Mouse (Mus musculus): ENCODE results near the gene Nectin2.
"Not testable (repeated sequence)": the region's sequence is repeated elsewhere in the genome, so short reads cannot be mapped to it uniquely, and the experiment has no call there.

Gene Nectin2

DNA sequence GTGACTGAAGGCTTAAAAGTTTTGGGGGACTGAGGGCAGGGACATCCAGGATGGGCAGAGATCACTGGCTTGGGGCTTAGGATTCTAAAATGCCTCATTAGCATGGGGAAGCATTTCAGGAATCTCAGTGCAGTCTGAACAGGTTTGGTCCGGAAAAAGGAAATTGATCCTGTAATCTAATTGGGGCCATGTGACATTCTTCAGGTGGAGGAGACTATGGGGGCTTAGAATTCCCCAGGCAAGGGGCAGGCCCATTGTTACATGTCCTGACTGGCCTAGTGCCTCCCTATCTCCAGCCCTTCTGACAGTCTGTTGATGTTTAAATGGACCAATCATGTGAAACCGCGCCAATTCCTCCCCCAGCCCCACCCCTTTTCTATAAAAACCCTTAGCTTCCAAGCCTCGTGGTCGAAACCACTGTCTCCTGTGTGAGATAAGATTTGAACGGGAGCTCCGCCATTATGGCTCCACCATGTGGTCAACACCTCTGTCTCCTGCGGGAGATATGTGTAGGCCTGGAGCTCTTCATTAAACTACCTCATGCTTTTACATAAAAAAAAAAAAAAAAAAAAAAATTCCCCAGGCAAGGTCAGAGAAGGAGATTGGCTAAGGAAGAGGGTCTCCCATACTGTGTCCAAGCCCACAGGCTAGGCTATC, 63.2 kb downstream of the Nectin2 start:
- DNase-seq (ENCODE audit: extremely low spot score): not testable (repeated sequence)

GRCm38 (mm10) chr7:19686521-19686920, 63.8 kb downstream of the Nectin2 start:
- no peak for DNase-seq (ENCODE audit: extremely low spot score)

DNA sequence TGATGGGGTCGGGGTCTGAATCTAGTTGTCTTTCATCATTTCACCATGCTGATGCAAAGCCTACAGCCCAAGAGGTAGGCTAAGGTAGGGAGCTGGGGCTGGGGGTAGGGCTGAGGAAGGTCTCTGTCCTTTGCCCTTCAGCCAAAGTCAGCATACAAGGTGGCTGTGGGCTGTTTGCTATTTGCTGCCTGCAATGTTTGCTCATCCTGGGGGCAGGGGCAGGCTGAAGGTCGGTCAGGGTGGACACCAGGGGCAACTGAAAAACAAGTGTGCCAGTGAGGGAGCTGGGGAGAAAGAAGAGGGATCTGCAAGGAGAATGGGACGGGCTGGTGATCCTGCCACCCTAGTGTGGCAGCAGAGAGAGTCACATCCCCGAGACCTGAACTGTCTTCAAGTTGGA, 64.9 kb downstream of the Nectin2 start:
- no peak for DNase-seq (ENCODE audit: extremely low spot score)

DNA sequence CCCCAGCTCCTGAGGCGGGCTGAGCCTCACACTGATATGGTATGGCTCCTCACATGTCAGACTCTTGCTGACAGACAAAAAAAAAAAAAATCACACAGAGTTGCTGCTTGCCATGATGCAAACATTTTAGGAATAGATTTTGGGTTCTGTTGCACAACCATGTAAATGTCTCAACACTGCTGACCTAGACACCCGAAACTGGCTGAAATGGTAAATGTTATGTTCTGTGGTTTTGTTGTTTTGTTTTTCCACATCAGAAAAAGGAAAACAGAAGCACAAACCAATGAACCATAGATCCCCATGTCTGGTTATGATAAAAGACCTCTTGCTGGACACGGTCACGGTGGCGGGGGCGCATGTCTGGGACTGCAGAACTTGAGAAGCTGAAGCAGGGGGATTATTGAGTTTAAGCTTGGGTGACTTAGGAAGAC, 66.5 kb downstream of the Nectin2 start:
- DNase-seq (ENCODE audit: extremely low spot score): no peak

GRCm38 (mm10) chr7:19682979-19683378, 67.3 kb downstream of the Nectin2 start:
- no peak for DNase-seq (ENCODE audit: extremely low spot score)

DNA sequence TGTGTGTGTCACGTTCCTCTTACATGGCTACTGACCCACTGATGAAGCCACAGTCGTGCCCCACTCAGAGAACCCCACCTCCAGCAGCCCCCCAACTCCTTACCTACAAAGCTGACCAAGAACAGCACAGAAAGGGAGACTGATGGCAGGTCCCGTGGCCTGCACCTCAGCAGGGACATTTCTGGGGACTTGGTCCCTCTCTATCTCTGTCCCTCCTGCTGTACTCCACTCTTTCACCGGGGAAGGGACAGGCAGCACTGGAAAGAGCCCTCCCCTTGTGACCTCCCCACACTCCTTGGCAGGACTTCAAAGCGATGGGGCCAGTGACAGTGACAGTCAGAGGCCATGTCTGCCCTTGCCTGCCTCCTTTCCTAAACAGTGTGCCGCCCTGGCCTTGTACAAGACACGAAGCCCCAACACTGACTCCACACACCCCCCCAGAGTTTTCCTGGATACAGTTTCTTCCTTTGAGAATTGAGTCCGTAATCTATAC, 69.0 kb downstream of the Nectin2 start, which contains the start of the genes Gm44805 and Apoc4:
Gm44805 (minus strand) TSS at position 222 of the 493 bp plus-strand sequence.
Apoc4 (minus strand) TSS at position 278 of the 493 bp plus-strand sequence.
- DNase-seq (ENCODE audit: extremely low spot score): no peak

GRCm38 (mm10) chr7:19680702-19681101, 69.6 kb downstream of the Nectin2 start:
- no peak for DNase-seq (ENCODE audit: extremely low spot score)

GRCm38 (mm10) chr7:19678901-19679300, 71.4 kb downstream of the Nectin2 start:
- no peak for DNase-seq (ENCODE audit: extremely low spot score)

DNA sequence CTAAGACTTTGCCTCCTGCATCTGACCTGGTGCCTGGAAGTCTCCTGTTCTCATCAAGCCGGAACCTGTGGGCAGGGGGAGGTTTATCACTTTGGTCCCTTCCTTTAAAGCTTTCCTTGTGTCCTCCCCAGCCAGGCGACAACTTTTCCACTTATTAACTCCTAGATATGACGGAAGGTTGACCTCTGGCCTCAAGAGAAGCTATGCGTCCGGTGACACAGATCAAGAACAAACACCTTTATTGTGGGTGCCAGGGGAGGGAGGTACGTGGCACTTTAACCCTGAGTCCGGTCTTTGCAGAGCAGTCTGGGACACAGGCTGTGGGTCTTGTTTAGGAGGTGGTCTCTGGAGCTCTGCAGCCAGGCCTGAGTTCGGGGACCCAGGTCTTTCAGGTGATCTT, 72.4 kb downstream of the Nectin2 start, which contains the start of gene Apoc2:
Apoc2 (minus strand) TSS at position 70 of the 400 bp plus-strand sequence.
- DNase-seq (ENCODE audit: extremely low spot score): no peak

- no peak for DNase-seq (ENCODE audit: extremely low spot score)
These were observed 73.6 kb downstream of the Nectin2 start for GRCm38 (mm10) chr7:19676662-19677061.

DNA sequence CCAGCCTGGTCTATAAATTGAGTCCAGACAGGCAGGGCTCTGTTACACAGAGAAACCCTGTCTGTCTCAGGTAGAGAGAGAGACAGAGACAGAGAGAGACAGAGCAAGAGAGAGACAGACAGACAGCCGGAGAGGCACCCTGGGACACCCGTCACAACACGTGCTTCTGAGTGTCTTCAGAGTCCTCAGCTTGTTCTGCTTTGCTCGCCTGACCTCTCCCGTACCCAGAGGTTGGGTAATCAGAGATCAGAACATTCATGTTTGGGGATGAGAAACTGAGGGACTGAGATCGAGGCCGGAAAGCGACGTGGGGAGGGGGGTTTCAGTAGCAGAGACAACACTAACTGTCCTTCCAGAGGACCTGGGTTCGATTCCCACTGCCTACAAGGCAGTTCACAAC, 74.5 kb downstream of the Nectin2 start:
- no peak for DNase-seq (ENCODE audit: extremely low spot score)

GRCm38 (mm10) chr7:19673083-19673699, 77.1 kb downstream of the Nectin2 start:
- DNase-seq (ENCODE audit: extremely low spot score): no peak

DNA sequence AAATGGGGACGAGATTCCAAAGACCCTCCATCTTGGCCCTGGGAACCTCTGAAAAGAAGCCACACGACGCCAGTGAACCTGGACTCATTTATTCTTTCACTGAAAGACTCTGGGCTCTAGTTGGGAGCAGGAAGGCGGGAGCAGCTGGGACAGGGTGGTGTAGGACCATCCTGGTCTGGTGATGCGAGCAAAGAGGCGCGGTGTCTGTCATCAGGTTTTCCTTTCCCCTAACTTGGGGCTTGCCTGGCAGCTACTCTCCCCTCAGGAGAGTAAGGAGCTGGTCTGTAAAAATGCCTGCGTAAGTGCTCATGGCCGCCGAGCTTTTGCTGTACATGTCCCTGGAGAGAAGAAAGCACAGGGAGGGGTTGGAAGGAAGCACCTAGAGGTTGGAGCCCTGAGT, 78.8 kb downstream of the Nectin2 start:
- DNase-seq (ENCODE audit: extremely low spot score): no peak

GRCm38 (mm10) chr7:19668947-19669721, 81.1 kb downstream of the Nectin2 start:
- peak; percentile 85 for DNase-seq (ENCODE audit: extremely low spot score)

- DNase-seq (ENCODE audit: extremely low spot score): no peak
These were observed 82.8 kb downstream of the Nectin2 start for GRCm38 (mm10) chr7:19667434-19667833.

DNA sequence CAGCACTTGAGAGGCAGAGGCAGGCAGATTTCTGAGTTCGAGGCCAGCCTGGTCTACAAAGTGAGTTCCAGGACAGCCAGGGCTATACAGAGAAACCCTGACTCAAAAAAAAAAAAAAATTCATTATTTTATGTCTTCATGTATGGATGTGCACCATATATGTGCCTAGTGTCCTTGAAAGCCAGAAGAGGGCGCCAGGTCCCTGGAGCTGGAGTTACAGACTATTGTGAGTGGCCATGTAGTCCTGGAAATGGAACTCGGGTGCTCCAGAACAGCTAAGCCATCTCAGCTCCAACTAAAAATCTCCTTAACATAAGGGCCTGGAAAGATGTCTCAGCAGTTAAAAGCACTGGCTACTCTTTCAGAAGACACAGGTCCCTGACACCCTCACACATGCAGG, 83.5 kb downstream of the Nectin2 start:
- DNase-seq (ENCODE audit: extremely low spot score): no peak

Data from embryo, embryonic 9.5 days (tissue).